ENCODE assay signal across 8 mouse cellular contexts in genomic region chr4:154635241-154636052, GRCm38 (mm10). TPM values are rescaled to one million over a fixed set of nuclear protein-coding genes. Genes with fewer than 3 reads are reported as not detected.
DNase-seq lines count a peak whose midpoint lies in the region; ATAC-seq lines count a peak whose summit lies in the region.

No protein-coding gene starts in this region.

- no peaks in the 10 kb centered on the region for H3K9me3 ChIP-seq in intestine, embryonic 15.5 days
- no peaks in the 10 kb centered on the region for H3K9me3 ChIP-seq in stomach, embryonic 15.5 days

- H3K27me3 ChIP-seq in intestine, embryonic 15.5 days (replicated peaks): peaks cover 75% of the 10 kb centered on the region
- H3K27me3 ChIP-seq in stomach, embryonic 15.5 days (replicated peaks): peaks cover 77% of the 10 kb centered on the region

- H3K9ac ChIP-seq in intestine, embryonic 15.5 days: peak overlapping the region; percentile 74
- peak overlapping the region; percentile 67 for H3K9ac ChIP-seq in stomach, embryonic 15.5 days

- H3K27ac ChIP-seq in intestine, embryonic 15.5 days: peak overlapping the region; percentile 83
- H3K27ac ChIP-seq in stomach, embryonic 15.5 days: peak overlapping the region; percentile 92

- 1% methylated on average over 92 of the region's 94 CpGs for WGBS in intestine, embryonic 15.5 days
- WGBS in stomach, embryonic 15.5 days: under 1% methylated on average over 94 of the region's 94 CpGs

- H3K36me3 ChIP-seq in intestine, embryonic 15.5 days: no peaks in the 10 kb centered on the region
- H3K36me3 ChIP-seq in stomach, embryonic 15.5 days: no peaks in the 10 kb centered on the region

- peaks cover 28% of the 10 kb centered on the region for H3K4me1 ChIP-seq in intestine, embryonic 15.5 days (replicated peaks)
- H3K4me1 ChIP-seq in stomach, embryonic 15.5 days: peaks cover 20% of the 10 kb centered on the region; the same call in 1 of the 2 replicates

- ATAC-seq in intestine, embryonic 15.5 days: peak; percentile 50
- ATAC-seq in stomach, embryonic 15.5 days (ENCODE audit: insufficient read depth, low FRiP score, low read depth): peak; percentile 1; the same call in 1 of the 2 replicates

- DNase-seq in cerebellum, postnatal 10 days: peak; percentile 55
- DNase-seq in cerebellum, adult 18-20 months: no peak
- DNase-seq in ZHBTc4 (ENCODE audit: low read depth, low spot score): peak; percentile 67
- DNase-seq in gastrocnemius, postnatal 10 days: peak; percentile 62
- peak; percentile 61 for DNase-seq in lung, postnatal 10 days
- no peak for DNase-seq in left cerebral cortex, adult 18-20 months (ENCODE audit: low spot score in 2 of 2)

- H3K4me3 ChIP-seq in intestine, embryonic 15.5 days (replicated peaks): peak overlapping the region; percentile 68
- peak overlapping the region; percentile 60 for H3K4me3 ChIP-seq in stomach, embryonic 15.5 days (replicated peaks)

- H3K4me2 ChIP-seq in intestine, embryonic 15.5 days (replicated peaks): peak overlapping the region; percentile 95
- peak overlapping the region; percentile 91 for H3K4me2 ChIP-seq in stomach, embryonic 15.5 days

RNA-seq across cellular contexts. Expression of gene Prdm16, which starts 1.2 kb away (rescaled TPM):
- total RNA-seq in gastrocnemius, postnatal 10 days (2021): 1 to 10 TPM; 2.7 to 4.1 TPM
- 16.4 and 17.7 TPM in 2 replicates for polyA plus RNA-seq in intestine, embryonic 15.5 days (2015; fragmentation: Nextera tagmentation; extraction: Ambion mirVana)
- polyA plus RNA-seq in stomach, embryonic 15.5 days (2015; fragmentation: Nextera tagmentation; extraction: Ambion mirVana): 20.8 and 23.9 TPM in 2 replicates
- 1 to 10 TPM; 8.3 to 8.8 TPM for total RNA-seq in left cerebral cortex, adult 18-20 months (2021)

RNA-seq across cellular contexts. Expression of gene Actrt2, which starts 32.2 kb away (rescaled TPM):
- not detected for total RNA-seq in gastrocnemius, postnatal 10 days (2021)
- polyA plus RNA-seq in intestine, embryonic 15.5 days (2015; fragmentation: Nextera tagmentation; extraction: Ambion mirVana): not detected in 2 replicates
- not detected in 2 replicates for polyA plus RNA-seq in stomach, embryonic 15.5 days (2015; fragmentation: Nextera tagmentation; extraction: Ambion mirVana)
- not detected for total RNA-seq in left cerebral cortex, adult 18-20 months (2021)

Comparison
In these comparisons a context has a peak if more than half of its experiments do, and no peak if none do; other contexts are left out.
1. DNase-seq: peak in cerebellum, postnatal 10 days (2 of 2), ZHBTc4 (single experiment), gastrocnemius, postnatal 10 days (single experiment) and lung, postnatal 10 days (single experiment); none in cerebellum, adult 18-20 months (0 of 2) and left cerebral cortex, adult 18-20 months (0 of 2).